In genomic region chr1:106069867-106070543, GRCm38 (mm10) we compare ENCODE assay signal across 21 mouse cellular contexts.
DNase-seq lines count a peak whose midpoint lies in the region; ATAC-seq and TF ChIP-seq lines count a peak whose summit lies in the region.
"Had no signal": no experiment of that assay in that cellular context is flagged by ENCODE, and none has a peak within 500 bp of the region (broad histone marks: within the 10 kb centered on the region; RNA-seq: fewer than 3 reads in every experiment).

No protein-coding gene starts in this region.

- no peak for ATAC-seq in intestine, embryonic 14.5 days (replicated peaks; ENCODE audit: low FRiP score, low TSS enrichment, low read depth)
- no peak for ATAC-seq in intestine, embryonic 15.5 days
- no peak for ATAC-seq in midbrain, embryonic 11.5 days (ENCODE audit: low FRiP score)
- ATAC-seq in midbrain, embryonic 14.5 days (ENCODE audit: low FRiP score, low TSS enrichment), result no peak
- no peak for ATAC-seq in limb, embryonic 11.5 days (ENCODE audit: insufficient number of reproducible peaks, low FRiP score, low TSS enrichment, low read depth)

- no peaks in the 10 kb centered on the region for H3K79me2 ChIP-seq in MEL (ENCODE audit: control insufficient read depth, insufficient read depth, low read length, poor library complexity)

- H3K27ac ChIP-seq in intestine, embryonic 14.5 days (ENCODE audit: low read depth), result no peak overlapping the region
- no peak overlapping the region for H3K27ac ChIP-seq in intestine, embryonic 15.5 days
- no peak overlapping the region for H3K27ac ChIP-seq in midbrain, embryonic 11.5 days (ENCODE audit: low read depth, low read length)
- no peak overlapping the region for H3K27ac ChIP-seq in midbrain, embryonic 14.5 days (replicated peaks; ENCODE audit: low read depth, low read length)
- no peak overlapping the region for H3K27ac ChIP-seq in MEL (ENCODE audit: control insufficient read depth, low read depth, low read length)
- no peak overlapping the region for H3K27ac ChIP-seq in limb, embryonic 11.5 days (replicated peaks; ENCODE audit: low read depth, low read length)
- H3K27ac ChIP-seq: embryonic facial prominence, embryonic 15.5 days; forebrain, embryonic 10.5 days; gastrocnemius, adult 2 months; hindbrain, embryonic 13.5 days; hindbrain, postnatal 0 days had no signal

- H3K4me1 ChIP-seq in intestine, embryonic 14.5 days (replicated peaks; ENCODE audit: control insufficient read depth, insufficient read depth, low read length), result peaks cover 8% of the 10 kb centered on the region
- H3K4me1 ChIP-seq in intestine, embryonic 15.5 days (replicated peaks), result no peaks in the 10 kb centered on the region; the same call in 1 of the 2 replicates
- peaks cover 5% of the 10 kb centered on the region for H3K4me1 ChIP-seq in midbrain, embryonic 11.5 days (ENCODE audit: control insufficient read depth, insufficient read depth, low read length)
- H3K4me1 ChIP-seq in midbrain, embryonic 14.5 days (ENCODE audit: control insufficient read depth, insufficient read depth, low read length), result peaks cover 12% of the 10 kb centered on the region
- no peaks in the 10 kb centered on the region for H3K4me1 ChIP-seq in MEL (ENCODE audit: control insufficient read depth in 1 of 2, insufficient read depth in 2 of 2, low read length in 2 of 2)
- H3K4me1 ChIP-seq in limb, embryonic 11.5 days (ENCODE audit: control insufficient read depth, insufficient read depth, low read length), result no peaks in the 10 kb centered on the region; the same call in 1 of the 2 replicates
- H3K4me1 ChIP-seq: embryonic facial prominence, embryonic 15.5 days had no signal

- WGBS in intestine, embryonic 14.5 days, result 42% methylated on average over 7 of the region's 7 CpGs
- 50% methylated on average over 7 of the region's 7 CpGs for WGBS in intestine, embryonic 15.5 days
- WGBS in midbrain, embryonic 11.5 days, result 76% methylated on average over 7 of the region's 7 CpGs
- 78% methylated on average over 7 of the region's 7 CpGs for WGBS in midbrain, embryonic 14.5 days
- 76% methylated on average over 7 of the region's 7 CpGs for WGBS in limb, embryonic 11.5 days

- H3K9ac ChIP-seq in intestine, embryonic 14.5 days (ENCODE audit: low read length), result no peak overlapping the region
- no peak overlapping the region for H3K9ac ChIP-seq in intestine, embryonic 15.5 days
- no peak overlapping the region for H3K9ac ChIP-seq in midbrain, embryonic 11.5 days (ENCODE audit: low read length)
- H3K9ac ChIP-seq in midbrain, embryonic 14.5 days (replicated peaks; ENCODE audit: low read length), result no peak overlapping the region
- H3K9ac ChIP-seq in MEL (ENCODE audit: control insufficient read depth, low read depth, low read length, poor library complexity, severe bottlenecking), result no peak overlapping the region
- no peak overlapping the region for H3K9ac ChIP-seq in limb, embryonic 11.5 days (ENCODE audit: low read length)
- H3K9ac ChIP-seq: embryonic facial prominence, embryonic 15.5 days; hindbrain, embryonic 13.5 days had no signal

- peak; percentile 27 for DNase-seq in intestine, embryonic 14.5 days (ENCODE audit: low spot score)
- peak; percentile 64 for DNase-seq in midbrain, embryonic 11.5 days (ENCODE audit: low spot score, missing footprints)
- DNase-seq in midbrain, embryonic 14.5 days, result no peak
- peak; percentile 30 for DNase-seq in MEL (ENCODE audit: low read depth, low spot score)
- DNase-seq in limb, embryonic 11.5 days (ENCODE audit: low spot score), result peak; percentile 18
- DNase-seq in left cerebral cortex, adult 8-10 months (ENCODE audit: low spot score in 2 of 2), result no peak
- DNase-seq in gastrocnemius, postnatal 25 days, result no peak
- DNase-seq: adrenal gland, postnatal 10 days; cerebellum, adult 11 months; cerebellum, adult 8-10 months; cerebellum, postnatal 14 days; embryo, embryonic 11 days; gastrocnemius, adult 2 months; heart, postnatal 14 days had no signal

- H3K27me3 ChIP-seq in intestine, embryonic 14.5 days (replicated peaks; ENCODE audit: control insufficient read depth, insufficient read depth, low read length), result 0 out of 2 replicates have a peak, but pooled peaks cover 6% of the 10 kb centered on the region
- no peaks in the 10 kb centered on the region for H3K27me3 ChIP-seq in intestine, embryonic 15.5 days (replicated peaks)
- no peaks in the 10 kb centered on the region for H3K27me3 ChIP-seq in midbrain, embryonic 11.5 days (ENCODE audit: control insufficient read depth, insufficient read depth, low read length)
- H3K27me3 ChIP-seq in midbrain, embryonic 14.5 days (ENCODE audit: control insufficient read depth, insufficient read depth, low read length), result no peaks in the 10 kb centered on the region
- H3K27me3 ChIP-seq in MEL (ENCODE audit: control insufficient read depth in 1 of 2, insufficient read depth in 2 of 2, low read length in 2 of 2), result no peaks in the 10 kb centered on the region
- no peaks in the 10 kb centered on the region for H3K27me3 ChIP-seq in limb, embryonic 11.5 days (ENCODE audit: control insufficient read depth, insufficient read depth, low read length)
- H3K27me3 ChIP-seq: embryonic facial prominence, embryonic 15.5 days; hindbrain, embryonic 13.5 days had no signal

- no peak for TF ChIP-seq EP300 in MEL (IDR thresholded peaks at IDR 0.05; ENCODE audit: low read depth in 1 of 2, low read length in 2 of 2)

- no peak overlapping the region for H3K4me2 ChIP-seq in intestine, embryonic 14.5 days (ENCODE audit: low read length)
- no peak overlapping the region for H3K4me2 ChIP-seq in intestine, embryonic 15.5 days (replicated peaks)
- no peak overlapping the region for H3K4me2 ChIP-seq in midbrain, embryonic 11.5 days
- no peak overlapping the region for H3K4me2 ChIP-seq in midbrain, embryonic 14.5 days (ENCODE audit: low read length)
- no peak overlapping the region for H3K4me2 ChIP-seq in limb, embryonic 11.5 days (ENCODE audit: low read depth, severe bottlenecking)
- H3K4me2 ChIP-seq: embryonic facial prominence, embryonic 15.5 days; hindbrain, embryonic 13.5 days had no signal

- TF ChIP-seq CTCF in MEL (IDR thresholded peaks at IDR 0.05 in 2 of 3, conservative IDR thresholded peaks at IDR 0.05 in 1 of 3; ENCODE audit: control insufficient read depth in 1 of 3, insufficient read depth in 1 of 3, low read depth in 2 of 3, low read length in 3 of 3, poor library complexity in 1 of 3, severe bottlenecking in 1 of 3), result no peak

- no peak overlapping the region for H3K4me3 ChIP-seq in intestine, embryonic 14.5 days (ENCODE audit: low read depth, low read length)
- H3K4me3 ChIP-seq in intestine, embryonic 15.5 days (replicated peaks), result no peak overlapping the region
- no peak overlapping the region for H3K4me3 ChIP-seq in midbrain, embryonic 11.5 days (ENCODE audit: low read depth, low read length)
- H3K4me3 ChIP-seq in midbrain, embryonic 14.5 days (replicated peaks; ENCODE audit: low read depth, low read length), result no peak overlapping the region
- no peak overlapping the region for H3K4me3 ChIP-seq in MEL (ENCODE audit: control insufficient read depth in 1 of 2, insufficient read depth in 1 of 2, low read depth in 2 of 2, low read length in 2 of 2)
- H3K4me3 ChIP-seq in limb, embryonic 11.5 days (ENCODE audit: low read depth, low read length), result no peak overlapping the region
- H3K4me3 ChIP-seq: embryonic facial prominence, embryonic 15.5 days; erythroblast, embryonic 14.5 days; forebrain, embryonic 10.5 days; gastrocnemius, adult 2 months; hindbrain, embryonic 13.5 days had no signal

- H3K9me3 ChIP-seq in intestine, embryonic 14.5 days (ENCODE audit: control insufficient read depth, low read length), result no peaks in the 10 kb centered on the region
- H3K9me3 ChIP-seq in intestine, embryonic 15.5 days, result no peaks in the 10 kb centered on the region
- H3K9me3 ChIP-seq in midbrain, embryonic 11.5 days (ENCODE audit: control insufficient read depth, low read length), result no peaks in the 10 kb centered on the region
- no peaks in the 10 kb centered on the region for H3K9me3 ChIP-seq in midbrain, embryonic 14.5 days (ENCODE audit: control insufficient read depth, low read length)
- no peaks in the 10 kb centered on the region for H3K9me3 ChIP-seq in MEL (replicated peaks; ENCODE audit: insufficient read depth, low read length)
- no peaks in the 10 kb centered on the region for H3K9me3 ChIP-seq in limb, embryonic 11.5 days (ENCODE audit: control insufficient read depth, low read length)
- H3K9me3 ChIP-seq: embryonic facial prominence, embryonic 15.5 days; forebrain, embryonic 10.5 days; G1E; hindbrain, embryonic 13.5 days had no signal

- TF ChIP-seq POLR2A in MEL (IDR thresholded peaks at IDR 0.05; ENCODE audit: control insufficient read depth in 1 of 2, insufficient read depth in 1 of 2, low read depth in 1 of 2, low read length in 2 of 2, poor library complexity in 1 of 2), result no peak

- no peak for TF ChIP-seq RAD21 in MEL (IDR thresholded peaks at IDR 0.05; ENCODE audit: low read depth, low read length)

- no peaks in the 10 kb centered on the region for H3K36me3 ChIP-seq in intestine, embryonic 14.5 days (ENCODE audit: control insufficient read depth, insufficient read depth, low read length)
- no peaks in the 10 kb centered on the region for H3K36me3 ChIP-seq in intestine, embryonic 15.5 days
- H3K36me3 ChIP-seq in midbrain, embryonic 11.5 days (ENCODE audit: control insufficient read depth, insufficient read depth, low read length), result no peaks in the 10 kb centered on the region
- no peaks in the 10 kb centered on the region for H3K36me3 ChIP-seq in midbrain, embryonic 14.5 days (ENCODE audit: control insufficient read depth, insufficient read depth, low read length)
- no peaks in the 10 kb centered on the region for H3K36me3 ChIP-seq in MEL (ENCODE audit: control insufficient read depth in 1 of 2, insufficient read depth in 2 of 2, low read length in 2 of 2)
- H3K36me3 ChIP-seq in limb, embryonic 11.5 days (ENCODE audit: control insufficient read depth, insufficient read depth, low read length), result no peaks in the 10 kb centered on the region
- H3K36me3 ChIP-seq: embryonic facial prominence, embryonic 15.5 days; forebrain, embryonic 10.5 days; G1E; hindbrain, embryonic 13.5 days had no signal

TF ChIP-seq in MEL, 35 proteins besides CTCF, POLR2A, EP300 and RAD21:
- no peak for TF ChIP-seq ELF1 (IDR thresholded peaks at IDR 0.05; ENCODE audit: low read depth, low read length)

Comparison
In these comparisons a context has a peak if more than half of its experiments do, and no peak if none do; other contexts are left out.
1. DNase-seq: peak in intestine, embryonic 14.5 days (single experiment), midbrain, embryonic 11.5 days (single experiment), MEL (single experiment) and limb, embryonic 11.5 days (single experiment); none in midbrain, embryonic 14.5 days (single experiment), left cerebral cortex, adult 8-10 months (0 of 2) and gastrocnemius, postnatal 25 days (single experiment).